Mouse (Mus musculus): Measurements from ENCODE around the gene Rpl6. TPM values are rescaled to one million over a fixed set of nuclear protein-coding genes. Genes with fewer than 3 reads are reported as not detected.
A peak's percentile ranks its signal among the peaks of the same experiment; 100 is the strongest.

Gene Rpl6
- polyA plus RNA-seq, 1 experiment: 394 TPM

- no peak overlapping the region for H3K4me3 ChIP-seq (ENCODE audit: insufficient read depth, low read length)
- H3K27ac ChIP-seq (ENCODE audit: insufficient read depth, low read length): peak overlapping the region; percentile 9; the same call in 1 of the 2 replicates
- TF ChIP-seq CTCF (IDR thresholded peaks at IDR 0.05; ENCODE audit: extremely low read depth, insufficient read depth, low read length): no peak
- TF ChIP-seq POLR2A (IDR thresholded peaks at IDR 0.05; ENCODE audit: extremely low read depth, insufficient read depth, low read length): no peak
- H3K4me1 ChIP-seq (ENCODE audit: control insufficient read depth, insufficient read depth, low read length): peaks cover 10% of the 10 kb centered on the region
Measured at GRCm38 (mm10) chr5:121179077-121179857, 25.0 kb upstream of the Rpl6 start.

DNA sequence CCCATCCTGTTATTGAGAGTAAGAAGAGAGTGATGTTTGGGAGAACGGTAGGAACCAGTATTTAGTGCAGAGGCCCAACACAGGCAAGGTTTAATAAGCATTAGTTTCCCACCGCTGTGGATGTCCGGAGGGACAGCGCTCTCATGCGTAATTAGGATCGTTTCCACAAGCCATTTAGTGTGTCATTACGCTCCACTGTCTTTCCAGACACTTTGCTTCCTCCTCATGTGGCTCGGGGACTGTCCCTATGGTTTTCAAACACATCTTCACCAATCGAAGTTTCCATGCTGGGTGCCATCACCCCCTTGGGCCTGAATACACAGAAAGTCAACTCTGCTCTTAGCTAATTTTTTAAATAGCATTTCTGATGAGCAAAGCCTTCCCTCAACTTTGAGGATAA is 21.0 kb upstream of the Rpl6 start:
- TF ChIP-seq POLR2A (IDR thresholded peaks at IDR 0.05; ENCODE audit: extremely low read depth, insufficient read depth, low read length): no peak
- no peak for TF ChIP-seq CTCF (IDR thresholded peaks at IDR 0.05; ENCODE audit: extremely low read depth, insufficient read depth, low read length)
- Histone ChIP-seq H3K4me1 (ENCODE audit: control insufficient read depth, insufficient read depth, low read length) (peaks cover 23% of the 10 kb centered on the region), H3K27ac (ENCODE audit: insufficient read depth, low read length) (no peak overlapping the region), H3K4me3 (ENCODE audit: insufficient read depth, low read length) (no peak overlapping the region)

DNA sequence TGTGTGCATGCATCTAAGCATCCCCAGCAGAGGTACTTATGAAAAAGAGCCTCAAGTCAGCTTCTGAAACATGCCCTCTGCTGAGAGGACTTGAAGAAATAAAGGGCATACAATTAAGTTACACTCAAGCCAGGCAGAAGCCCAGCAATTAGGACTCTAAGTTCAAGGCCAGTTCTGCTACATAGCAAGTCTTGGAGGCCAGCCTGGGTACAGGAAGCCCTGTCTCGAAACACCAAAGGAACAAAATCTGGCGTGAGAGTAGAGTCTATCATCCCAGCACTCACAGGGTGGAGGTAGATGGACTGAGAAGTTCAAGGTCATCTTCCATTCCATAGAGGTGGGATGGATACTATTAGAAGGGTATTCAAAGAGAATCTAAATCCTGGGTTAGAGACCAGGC is 19.9 kb upstream of the Rpl6 start:
- H3K27ac ChIP-seq (ENCODE audit: insufficient read depth, low read length): peak overlapping the region; percentile 81
- H3K4me1 ChIP-seq (ENCODE audit: control insufficient read depth, insufficient read depth, low read length): peaks cover 23% of the 10 kb centered on the region
- no peak for TF ChIP-seq CTCF (IDR thresholded peaks at IDR 0.05; ENCODE audit: extremely low read depth, insufficient read depth, low read length)
- no peak for TF ChIP-seq POLR2A (IDR thresholded peaks at IDR 0.05; ENCODE audit: extremely low read depth, insufficient read depth, low read length)
- H3K4me3 ChIP-seq (ENCODE audit: insufficient read depth, low read length): no peak overlapping the region

- no peak for TF ChIP-seq POLR2A (IDR thresholded peaks at IDR 0.05; ENCODE audit: extremely low read depth, insufficient read depth, low read length)
- TF ChIP-seq CTCF (IDR thresholded peaks at IDR 0.05; ENCODE audit: extremely low read depth, insufficient read depth, low read length): no peak
- Histone ChIP-seq H3K4me3 (ENCODE audit: insufficient read depth, low read length) (no peak overlapping the region), H3K27ac (ENCODE audit: insufficient read depth, low read length) (peak overlapping the region; percentile 63; the same call in 1 of the 2 replicates), H3K4me1 (ENCODE audit: control insufficient read depth, insufficient read depth, low read length) (peaks cover 21% of the 10 kb centered on the region)
Measured at GRCm38 (mm10) chr5:121184945-121185551, 19.2 kb upstream of the Rpl6 start.

GRCm38 (mm10) chr5:121187580-121188001 is 16.7 kb upstream of the Rpl6 start:
- no peak for TF ChIP-seq CTCF (IDR thresholded peaks at IDR 0.05; ENCODE audit: extremely low read depth, insufficient read depth, low read length)
- TF ChIP-seq POLR2A (IDR thresholded peaks at IDR 0.05; ENCODE audit: extremely low read depth, insufficient read depth, low read length): no peak
- no peak overlapping the region for H3K4me3 ChIP-seq (ENCODE audit: insufficient read depth, low read length)
- H3K4me1 ChIP-seq (ENCODE audit: control insufficient read depth, insufficient read depth, low read length): peaks cover 21% of the 10 kb centered on the region
- H3K27ac ChIP-seq (ENCODE audit: insufficient read depth, low read length): peak overlapping the region; percentile 79

DNA sequence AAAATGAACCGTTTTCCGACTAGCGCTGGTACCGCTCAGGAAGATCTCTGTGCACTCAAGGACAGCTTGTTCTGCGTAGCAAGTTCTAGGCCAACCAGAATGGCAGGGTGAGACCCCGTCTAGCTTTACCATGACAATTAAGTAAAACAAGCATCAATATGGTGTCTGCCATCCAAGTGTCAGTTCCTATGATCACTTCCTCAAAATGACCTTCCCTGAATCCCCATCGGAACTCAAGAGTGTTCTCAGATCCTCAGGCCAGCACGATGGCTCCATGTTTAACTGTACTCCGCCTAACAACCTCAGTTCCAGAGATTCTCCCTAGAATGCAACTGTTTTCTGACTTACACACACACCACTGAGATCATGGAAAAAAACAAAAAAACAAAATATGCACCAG is 16.0 kb upstream of the Rpl6 start:
- H3K4me3 ChIP-seq (ENCODE audit: insufficient read depth, low read length): no peak overlapping the region
- peak overlapping the region; percentile 30 for H3K27ac ChIP-seq (ENCODE audit: insufficient read depth, low read length)
- TF ChIP-seq CTCF (IDR thresholded peaks at IDR 0.05; ENCODE audit: extremely low read depth, insufficient read depth, low read length) (no peak), POLR2A (IDR thresholded peaks at IDR 0.05; ENCODE audit: extremely low read depth, insufficient read depth, low read length) (no peak)
- H3K4me1 ChIP-seq (ENCODE audit: control insufficient read depth, insufficient read depth, low read length): peaks cover 21% of the 10 kb centered on the region

- H3K4me1 ChIP-seq (ENCODE audit: control insufficient read depth, insufficient read depth, low read length): peaks cover 19% of the 10 kb centered on the region
- no peak for TF ChIP-seq POLR2A (IDR thresholded peaks at IDR 0.05; ENCODE audit: extremely low read depth, insufficient read depth, low read length)
- no peak for TF ChIP-seq CTCF (IDR thresholded peaks at IDR 0.05; ENCODE audit: extremely low read depth, insufficient read depth, low read length)
- peak overlapping the region; percentile 3; the same call in 1 of the 2 replicates for H3K4me3 ChIP-seq (ENCODE audit: insufficient read depth, low read length)
- peak overlapping the region; percentile 2; the same call in 1 of the 2 replicates for H3K27ac ChIP-seq (ENCODE audit: insufficient read depth, low read length)
Measured at GRCm38 (mm10) chr5:121189182-121189581, 15.1 kb upstream of the Rpl6 start.

DNA sequence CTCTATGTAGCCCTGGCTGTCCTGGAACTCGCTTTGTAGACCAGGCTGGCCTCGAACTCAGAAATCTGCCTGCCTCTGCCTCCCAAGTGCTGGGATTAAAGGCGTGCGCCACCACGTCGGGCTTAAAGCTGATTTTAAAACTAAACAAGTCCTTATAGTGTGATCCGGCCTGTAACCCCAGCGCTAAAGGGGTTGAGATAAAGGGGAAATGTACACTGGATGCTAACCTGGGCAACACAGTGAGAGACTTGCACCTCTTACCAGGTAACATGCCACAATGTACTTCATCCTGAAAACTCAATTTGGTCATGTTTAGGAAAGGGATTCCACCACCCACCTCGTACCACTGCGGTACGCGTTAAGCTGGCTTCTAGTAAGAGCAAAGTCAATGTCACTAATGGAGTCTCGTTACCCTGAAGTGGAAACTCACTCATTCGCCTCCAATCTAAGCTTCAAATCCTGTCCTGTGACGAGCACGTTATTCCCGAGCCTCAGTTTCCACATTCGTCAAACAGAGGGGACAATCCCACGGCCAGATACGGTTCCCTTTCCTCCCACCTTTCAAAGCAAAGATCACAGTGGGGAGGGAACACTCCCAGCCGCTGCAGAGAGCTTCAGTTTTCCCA is 14.0 kb upstream of the Rpl6 start:
- TF ChIP-seq POLR2A (IDR thresholded peaks at IDR 0.05; ENCODE audit: extremely low read depth, insufficient read depth, low read length) (no peak), CTCF (IDR thresholded peaks at IDR 0.05; ENCODE audit: extremely low read depth, insufficient read depth, low read length) (no peak)
- Histone ChIP-seq H3K4me1 (ENCODE audit: control insufficient read depth, insufficient read depth, low read length) (peaks cover 12% of the 10 kb centered on the region), H3K27ac (ENCODE audit: insufficient read depth, low read length) (peak overlapping the region; percentile 79; the same call in 1 of the 2 replicates), H3K4me3 (ENCODE audit: insufficient read depth, low read length) (peak overlapping the region; percentile 71)

DNA sequence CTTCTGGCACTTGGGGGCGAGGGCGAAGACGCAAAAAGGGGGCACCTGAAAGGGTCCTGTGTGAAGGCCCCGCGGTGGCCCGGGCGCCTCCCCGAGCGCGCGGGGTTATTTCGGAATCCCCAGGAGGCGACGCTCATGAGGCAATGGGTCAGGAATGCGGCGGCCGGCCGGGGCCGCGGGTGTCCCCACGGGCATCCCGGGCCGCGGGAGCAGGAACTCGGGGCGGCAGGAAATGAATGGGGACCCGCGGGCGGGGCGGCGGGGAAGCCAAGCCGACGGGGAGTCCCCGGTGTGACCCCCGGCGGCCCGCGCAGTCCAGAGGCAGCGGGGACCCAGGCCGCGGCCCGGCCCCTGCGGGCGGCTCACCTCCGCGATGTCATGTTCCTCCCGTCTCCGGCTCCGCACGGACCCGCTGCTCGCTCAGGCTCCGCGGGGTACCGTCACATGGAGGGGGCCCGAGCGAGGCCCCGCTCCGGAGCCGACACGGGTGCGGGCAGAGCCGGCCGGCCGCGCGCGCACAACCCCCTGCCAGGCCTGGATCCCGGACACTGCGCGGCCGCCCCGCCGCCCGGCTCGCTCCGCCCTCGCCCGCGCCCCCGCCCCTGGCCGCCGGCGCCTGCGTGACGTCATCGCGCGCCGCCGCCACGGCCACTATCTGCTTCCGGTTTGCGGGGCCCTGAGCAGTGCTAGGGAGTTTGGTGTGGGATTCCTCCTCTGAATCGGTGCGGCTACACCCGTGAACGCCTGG is 13.3 kb upstream of the Rpl6 start, which contains the start of gene Ptpn11:
Gene Ptpn11 (minus strand): TSS at position 562 of the 748 bp plus-strand sequence.
- H3K27ac ChIP-seq (ENCODE audit: insufficient read depth, low read length): peak within 1 kb of the TSS; percentile 79
- peak within 1 kb of the TSS; percentile 71 for H3K4me3 ChIP-seq (ENCODE audit: insufficient read depth, low read length)
- H3K4me1 ChIP-seq (ENCODE audit: control insufficient read depth, insufficient read depth, low read length): peaks cover 9% of the 10 kb centered on the region
- TF ChIP-seq CTCF (IDR thresholded peaks at IDR 0.05; ENCODE audit: extremely low read depth, insufficient read depth, low read length): no peak
- TF ChIP-seq POLR2A (IDR thresholded peaks at IDR 0.05; ENCODE audit: extremely low read depth, insufficient read depth, low read length): peak; percentile 89
